Mouse (Mus musculus) bone marrow, adult 2 months (tissue): ENCODE measurements around the gene Gm14325. TPM values are rescaled to one million over a fixed set of nuclear protein-coding genes. Genes with fewer than 3 reads are reported as not detected.
"Not testable (repeated sequence)": the region's sequence is repeated elsewhere in the genome, so short reads cannot be mapped to it uniquely, and the experiment has no call there.

Experiments
- H3K27ac ChIP-seq: fragments of 200-500 bp; 2 replicates; pipeline ENCODE4 v1.5.1; 2012; ENCODE audit warnings: low read depth, mild to moderate bottlenecking, control low read depth, inconsistent platforms, low read length; ENCODE audit not compliant: control insufficient read depth, poor library complexity, insufficient read depth
- H3K4me1 ChIP-seq: fragments of 200-500 bp; 2 replicates; pipeline ENCODE4 v1.6.1; 2011; ENCODE audit warnings: low read length; ENCODE audit not compliant: control insufficient read depth, insufficient read depth
- H3K4me3 ChIP-seq: fragments of 200-500 bp; replicated peaks from 2 replicates; pipeline ENCODE3; 2011; ENCODE audit warnings: mild to moderate bottlenecking, low read depth, low read length, control low read depth; ENCODE audit not compliant: control insufficient read depth
- WGBS: fragments of 180-500 bp; shearing (Covaris S2); methylation state at CpG from one replicate; pipeline ENCODE4 v1.1.7; 2018; 5-methylcytosine and 5-hydroxymethylcytosine counted together
- polyA plus RNA-seq: library from polyadenylated mRNA; stranded (reverse); fragments of >200 nt; gene quantifications from 2 replicates; pipeline ENCODE4 v1.2.4, GENCODE M21; 2011; ENCODE audit warnings: low replicate concordance; ENCODE audit not compliant: missing spikeins, insufficient read depth, insufficient read length

Gene Gm14325
- 4.5 TPM in 1 of 2 replicates, not detected in the other for polyA plus RNA-seq

- H3K4me3 ChIP-seq, H3K27ac ChIP-seq: not testable (repeated sequence)
- WGBS, result 3% methylated on average over 18 of the region's 21 CpGs
Measured at GRCm38 (mm10) chr2:177839901-177840663, at the start of gene Gm14325. Gene Gm14325 (minus strand): TSS chr2:177840336.

GRCm38 (mm10) chr2:177887743-177888142 lies 47.6 kb upstream of the Gm14325 start:
- H3K4me3 ChIP-seq, H3K4me1 ChIP-seq, H3K27ac ChIP-seq: not testable (repeated sequence)
- WGBS, result 90% methylated on average over 14 of the region's 14 CpGs

More at GRCm38 (mm10) chr2:177839901-177840663, at the start of gene Gm14325:
- not testable (repeated sequence) for H3K4me1 ChIP-seq

GRCm38 (mm10) chr2:177862254-177862653 lies 22.1 kb upstream of the Gm14325 start:
- 77% methylated on average over 2 of the region's 2 CpGs for WGBS

DNA sequence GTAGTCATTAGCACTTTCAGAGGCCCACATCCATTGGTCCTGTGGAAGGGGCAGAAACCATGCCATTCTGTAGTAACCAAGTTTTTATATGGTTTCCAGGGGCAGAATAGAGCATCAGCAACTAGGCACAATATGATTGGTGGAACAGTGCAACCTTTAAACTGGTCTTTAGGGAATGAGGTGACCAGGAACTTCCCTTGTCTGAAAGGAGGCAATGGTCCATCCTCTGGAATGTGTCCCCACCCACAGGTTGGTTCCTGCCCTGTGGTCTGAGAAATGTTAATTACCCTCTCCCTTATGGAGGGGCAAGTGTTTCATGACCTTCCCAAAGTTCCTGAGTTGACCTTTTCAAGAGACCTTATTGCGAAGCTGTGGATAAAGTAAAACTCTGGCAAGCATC lies 3.5 kb upstream of the Gm14325 start:
- 69% methylated on average over 1 of the region's 1 CpGs for WGBS
- H3K27ac ChIP-seq, H3K4me1 ChIP-seq, H3K4me3 ChIP-seq: not testable (repeated sequence)

More at GRCm38 (mm10) chr2:177862254-177862653, 22.1 kb upstream of the Gm14325 start:
- not testable (repeated sequence) for H3K4me3 ChIP-seq, H3K4me1 ChIP-seq, H3K27ac ChIP-seq

GRCm38 (mm10) chr2:177836756-177837155 lies 3.4 kb downstream of the Gm14325 start:
- not testable (repeated sequence) for H3K4me1 ChIP-seq, H3K27ac ChIP-seq, H3K4me3 ChIP-seq

DNA sequence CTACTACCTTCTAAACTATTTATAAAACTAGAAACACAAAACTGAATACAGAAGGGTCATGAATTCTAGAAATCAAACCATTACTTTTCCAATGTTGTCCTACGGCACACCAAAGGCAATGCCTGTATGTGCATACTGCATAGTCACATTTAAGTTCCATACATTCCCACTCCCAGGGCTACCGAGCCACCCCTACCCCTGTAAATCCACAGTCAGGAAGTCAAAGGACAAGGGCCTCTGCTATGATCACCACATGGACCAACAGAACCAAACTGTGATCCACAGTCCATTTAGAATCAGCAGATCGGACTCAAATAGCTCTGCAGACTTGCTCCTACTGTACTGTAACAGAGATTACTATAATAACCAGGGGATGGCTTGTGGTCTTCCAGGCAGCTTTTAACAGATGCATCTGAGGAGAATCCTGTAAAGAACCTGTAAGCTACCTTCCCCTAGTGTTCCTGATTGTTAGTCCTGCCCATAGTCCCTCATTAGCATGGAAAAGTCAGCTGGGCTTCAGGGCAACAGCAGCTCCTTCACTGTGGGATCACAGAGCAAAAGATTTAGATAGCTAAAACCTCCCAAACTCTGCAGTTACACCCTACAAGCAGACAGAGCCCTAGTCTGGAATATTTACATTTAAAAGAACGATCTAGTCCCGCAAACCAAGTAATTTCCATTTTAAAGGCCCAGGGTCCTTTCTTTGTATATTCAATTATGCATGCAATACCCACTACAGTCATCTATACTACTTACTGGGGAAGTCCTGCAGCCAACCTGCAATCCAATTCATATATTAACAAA lies 4.2 kb downstream of the Gm14325 start:
- 86% methylated on average over 5 of the region's 5 CpGs for WGBS

GRCm38 (mm10) chr2:177821952-177822351 lies 18.2 kb downstream of the Gm14325 start:
- H3K4me1 ChIP-seq, H3K4me3 ChIP-seq, H3K27ac ChIP-seq: not testable (repeated sequence)
- 74% methylated on average over 2 of the region's 5 CpGs for WGBS

More for the DNA sequence above, 4.2 kb downstream of the Gm14325 start:
- H3K4me3 ChIP-seq, H3K4me1 ChIP-seq, H3K27ac ChIP-seq: not testable (repeated sequence)

DNA sequence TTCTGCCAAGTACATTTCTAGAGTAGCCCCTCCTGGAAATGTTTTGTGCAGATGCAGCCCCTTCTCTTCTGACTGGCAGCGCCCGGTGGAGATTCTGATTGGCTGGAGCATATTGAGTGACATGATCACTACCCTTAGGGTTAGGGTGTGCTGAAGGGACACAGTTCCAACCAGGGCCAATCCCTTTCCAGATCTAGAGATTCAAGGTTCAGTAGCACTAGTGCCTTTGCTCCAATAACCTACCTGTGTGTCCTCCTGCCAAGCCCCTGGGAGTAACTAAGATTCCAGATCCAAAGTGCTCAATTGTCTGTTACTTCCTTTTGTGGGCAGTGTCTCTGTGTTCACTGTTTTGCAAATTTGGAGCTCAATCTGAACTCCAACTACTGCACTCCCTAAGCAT lies 34.0 kb downstream of the Gm14325 start:
- H3K4me3 ChIP-seq, H3K4me1 ChIP-seq, H3K27ac ChIP-seq: not testable (repeated sequence)
- WGBS, result no CpG with 5 or more reads among the region's 2 CpGs

- WGBS, result 11% methylated on average over 1 of the region's 1 CpGs
- H3K27ac ChIP-seq, H3K4me1 ChIP-seq, H3K4me3 ChIP-seq: not testable (repeated sequence)
Measured at GRCm38 (mm10) chr2:177787351-177787750, 52.8 kb downstream of the Gm14325 start.

Other genes starting within 250 kb of the Gm14325 start
- 4.0 TPM in 1 of 2 replicates, not detected in the other for gene Gm14322, start 81.0 kb downstream of the Gm14325 start, polyA plus RNA-seq
- gene Gm14327, start 56.8 kb upstream of the Gm14325 start, polyA plus RNA-seq, result not detected in 2 replicates
- gene Zfp972, start 85.3 kb upstream of the Gm14325 start, polyA plus RNA-seq, result not detected in 2 replicates
- 3.9 and 6.4 TPM in 2 replicates for gene Gm14326, start 117.0 kb upstream of the Gm14325 start, polyA plus RNA-seq
- not detected in 2 replicates for gene Zfp971, start 182.9 kb upstream of the Gm14325 start, polyA plus RNA-seq
- gene Zfp931, start 238.1 kb upstream of the Gm14325 start, polyA plus RNA-seq, result 1.6 TPM in 1 of 2 replicates, not detected in the other